In genomic region chr5:16469644-16470275, GRCm38 (mm10) we compare ENCODE assay signal across 8 mouse cellular contexts.
DNase-seq lines count a peak whose midpoint lies in the region; ATAC-seq lines count a peak whose summit lies in the region.

No protein-coding gene starts in this region.

- H3K4me3 ChIP-seq in erythroblast, embryonic 14.5 days (replicated peaks) = peak overlapping the region; percentile 37
- peak overlapping the region; percentile 90 for H3K4me3 ChIP-seq in megakaryocyte, embryonic 14.5 days (replicated peaks)
- H3K4me3 ChIP-seq in forebrain, embryonic 15.5 days = no peak overlapping the region

- H3K9me3 ChIP-seq in erythroblast, embryonic 14.5 days (ENCODE audit: control insufficient read depth, low read length) = no peaks in the 10 kb centered on the region
- no peaks in the 10 kb centered on the region for H3K9me3 ChIP-seq in megakaryocyte, embryonic 14.5 days
- no peaks in the 10 kb centered on the region for H3K9me3 ChIP-seq in forebrain, embryonic 15.5 days

- H3K4me2 ChIP-seq in forebrain, embryonic 15.5 days (replicated peaks) = no peak overlapping the region

- DNase-seq in A20 (ENCODE audit: low read depth, low spot score) = peak; percentile 79
- DNase-seq in adrenal gland, adult (ENCODE audit: inconsistent age in 2 of 2, low spot score in 1 of 2) = peak; percentile 72 to 85
- peak; percentile 47 to 52 for DNase-seq in heart, postnatal 36 days
- DNase-seq in left cerebral cortex, postnatal 10 days (ENCODE audit: extremely low spot score in 1 of 2, low spot score in 2 of 2) = peak; percentile 20 to 52
- peak; percentile 37 for DNase-seq in splenic B cell, adult 2 months (ENCODE audit: low read depth, low spot score)

- intact Hi-C loops in heart, postnatal 36 days (cut with DNase I) = no loop called here
- intact Hi-C loops in left cerebral cortex, postnatal 10 days (cut with DNase I) = loop anchor here (5.0 kb wide), 1 partner anchor 143 kb away; no protein-coding TSS in a partner anchor

- no peaks in the 10 kb centered on the region for H3K36me3 ChIP-seq in erythroblast, embryonic 14.5 days (ENCODE audit: control insufficient read depth)
- H3K36me3 ChIP-seq in megakaryocyte, embryonic 14.5 days (replicated peaks; ENCODE audit: low read length) = no peaks in the 10 kb centered on the region
- H3K36me3 ChIP-seq in splenic B cell, adult 2 months (ENCODE audit: control insufficient read depth, insufficient read depth, low read length, poor library complexity, severe bottlenecking) = no peaks in the 10 kb centered on the region
- no peaks in the 10 kb centered on the region for H3K36me3 ChIP-seq in forebrain, embryonic 15.5 days

- H3K9ac ChIP-seq in forebrain, embryonic 15.5 days (replicated peaks) = no peak overlapping the region

- no peaks in the 10 kb centered on the region for H3K27me3 ChIP-seq in erythroblast, embryonic 14.5 days (ENCODE audit: control insufficient read depth)
- H3K27me3 ChIP-seq in megakaryocyte, embryonic 14.5 days (replicated peaks) = no peaks in the 10 kb centered on the region
- H3K27me3 ChIP-seq in splenic B cell, adult 2 months (ENCODE audit: control insufficient read depth, insufficient read depth, low read length, poor library complexity, severe bottlenecking) = no peaks in the 10 kb centered on the region
- H3K27me3 ChIP-seq in forebrain, embryonic 15.5 days = no peaks in the 10 kb centered on the region

- H3K27ac ChIP-seq in forebrain, embryonic 15.5 days (replicated peaks) = no peak overlapping the region

- H3K4me1 ChIP-seq in erythroblast, embryonic 14.5 days (ENCODE audit: control insufficient read depth) = peaks cover 19% of the 10 kb centered on the region
- peaks cover 52% of the 10 kb centered on the region for H3K4me1 ChIP-seq in megakaryocyte, embryonic 14.5 days
- no peaks in the 10 kb centered on the region for H3K4me1 ChIP-seq in forebrain, embryonic 15.5 days

- 82% methylated on average over 13 of the region's 13 CpGs for WGBS in forebrain, embryonic 15.5 days

- no peak for ATAC-seq in forebrain, embryonic 15.5 days (replicated peaks)
